Mouse (Mus musculus): Measurements from ENCODE around the gene Tarbp1. TPM values are rescaled to one million over a fixed set of nuclear protein-coding genes. Genes with fewer than 3 reads are reported as not detected.

The Tarbp1 gene
- polyA plus RNA-seq, 2 experiments: 3.3 to 8.2 TPM

DNA sequence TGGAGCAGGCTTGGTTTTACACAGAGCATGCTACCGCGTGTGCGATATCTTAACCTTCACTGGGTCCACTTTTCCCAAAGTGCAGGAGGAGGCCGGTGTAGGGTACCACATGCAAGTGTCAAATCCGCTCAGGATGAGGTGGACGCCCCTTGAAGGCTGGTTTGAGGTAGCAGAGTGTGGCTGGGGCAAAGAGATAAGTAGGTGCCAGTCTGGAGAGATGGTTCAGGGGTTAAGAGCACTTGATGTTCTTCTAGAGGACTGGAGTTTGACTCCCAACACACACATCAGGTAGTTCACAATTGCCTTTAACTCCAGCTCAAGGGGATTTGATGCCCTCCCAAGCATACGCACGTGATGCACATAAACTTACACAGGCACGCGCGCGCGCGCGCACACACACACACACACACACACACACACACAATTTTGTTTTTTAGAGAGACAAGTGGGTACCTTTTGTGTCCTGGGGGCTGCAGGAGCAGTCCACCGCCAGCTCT lies 1.0 kb downstream of the Tarbp1 start:
- Histone ChIP-seq H3K27me3 (ENCODE audit: control insufficient read depth, insufficient read depth, low read length) (no peaks in the 10 kb centered on the region; the same call in 1 of the 2 replicates), H3K4me1 (ENCODE audit: control insufficient read depth, insufficient read depth, low read length) (peaks cover 14% of the 10 kb centered on the region), H3K4me2 (replicated peaks; ENCODE audit: low read depth, low read length, severe bottlenecking) (peak overlapping the region; percentile 90), H3K27ac (replicated peaks; ENCODE audit: low read depth, low read length) (no peak overlapping the region), H3K36me3 (ENCODE audit: control insufficient read depth, insufficient read depth, low read length) (peaks cover 17% of the 10 kb centered on the region), H3K9ac (ENCODE audit: low read depth, low read length, severe bottlenecking) (peak overlapping the region; percentile 76), H3K4me3 (replicated peaks; ENCODE audit: low read length) (peak overlapping the region; percentile 91), H3K9me3 (ENCODE audit: control insufficient read depth, low read length) (no peaks in the 10 kb centered on the region)
- 18% methylated on average over 14 of the region's 16 CpGs for WGBS
- ATAC-seq (ENCODE audit: low FRiP score, low read depth): no peak
- TF ChIP-seq POLR2A (IDR thresholded peaks at IDR 0.05; ENCODE audit: borderline replicate concordance, extremely low read depth, insufficient read depth, insufficient read length): no peak
- no peak for DNase-seq (ENCODE audit: low spot score)

GRCm38 (mm10) chr8:126464071-126464470 lies 10.8 kb downstream of the Tarbp1 start:
- no peak for TF ChIP-seq POLR2A (IDR thresholded peaks at IDR 0.05; ENCODE audit: borderline replicate concordance, extremely low read depth, insufficient read depth, insufficient read length)
- Histone ChIP-seq H3K4me3 (replicated peaks; ENCODE audit: low read length) (no peak overlapping the region), H3K9ac (ENCODE audit: low read depth, low read length, severe bottlenecking) (no peak overlapping the region), H3K27ac (replicated peaks; ENCODE audit: low read depth, low read length) (no peak overlapping the region), H3K4me1 (ENCODE audit: control insufficient read depth, insufficient read depth, low read length) (no peaks in the 10 kb centered on the region), H3K9me3 (ENCODE audit: control insufficient read depth, low read length) (no peaks in the 10 kb centered on the region), H3K4me2 (replicated peaks; ENCODE audit: low read depth, low read length, severe bottlenecking) (no peak overlapping the region), H3K27me3 (ENCODE audit: control insufficient read depth, insufficient read depth, low read length) (no peaks in the 10 kb centered on the region), H3K36me3 (ENCODE audit: control insufficient read depth, insufficient read depth, low read length) (peaks cover 52% of the 10 kb centered on the region)
- WGBS: 83% methylated on average over 7 of the region's 7 CpGs
- no peak for ATAC-seq (ENCODE audit: low FRiP score, low read depth)
- DNase-seq (ENCODE audit: low spot score): no peak

GRCm38 (mm10) chr8:126461735-126462134 lies 13.1 kb downstream of the Tarbp1 start:
- WGBS: 78% methylated on average over 7 of the region's 7 CpGs
- Histone ChIP-seq H3K27me3 (ENCODE audit: control insufficient read depth, insufficient read depth, low read length) (no peaks in the 10 kb centered on the region), H3K4me2 (replicated peaks; ENCODE audit: low read depth, low read length, severe bottlenecking) (no peak overlapping the region), H3K9me3 (ENCODE audit: control insufficient read depth, low read length) (no peaks in the 10 kb centered on the region), H3K4me1 (ENCODE audit: control insufficient read depth, insufficient read depth, low read length) (no peaks in the 10 kb centered on the region), H3K9ac (ENCODE audit: low read depth, low read length, severe bottlenecking) (no peak overlapping the region), H3K27ac (replicated peaks; ENCODE audit: low read depth, low read length) (no peak overlapping the region), H3K4me3 (replicated peaks; ENCODE audit: low read length) (no peak overlapping the region), H3K36me3 (ENCODE audit: control insufficient read depth, insufficient read depth, low read length) (peaks cover 47% of the 10 kb centered on the region)
- ATAC-seq (ENCODE audit: low FRiP score, low read depth) (no peak), DNase-seq (ENCODE audit: low spot score) (no peak)
- TF ChIP-seq POLR2A (IDR thresholded peaks at IDR 0.05; ENCODE audit: borderline replicate concordance, extremely low read depth, insufficient read depth, insufficient read length): no peak

- 61% methylated on average over 3 of the region's 3 CpGs for WGBS
These were observed 14.6 kb downstream of the Tarbp1 start for GRCm38 (mm10) chr8:126460274-126460673.

DNA sequence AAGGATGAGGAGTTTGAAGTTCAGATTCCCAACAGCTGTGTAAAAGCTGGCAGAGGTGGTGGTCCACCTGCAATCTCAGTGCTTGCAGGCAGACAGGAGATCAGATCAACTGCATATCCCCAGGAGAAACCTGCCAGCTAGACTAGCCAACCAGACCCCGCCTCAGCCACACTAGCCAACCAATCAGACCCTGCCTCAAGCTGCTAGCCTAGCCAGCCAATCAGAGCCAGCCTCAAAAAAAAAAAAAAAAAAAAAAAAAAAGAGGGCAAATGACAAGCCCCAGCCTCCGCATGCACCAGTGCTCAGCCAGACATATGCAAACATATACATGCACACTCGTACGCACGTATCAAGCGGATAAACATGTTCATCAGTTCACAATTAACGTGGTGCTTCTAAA lies 19.5 kb downstream of the Tarbp1 start:
- Histone ChIP-seq H3K4me3 (replicated peaks; ENCODE audit: low read length) (no peak overlapping the region), H3K27me3 (ENCODE audit: control insufficient read depth, insufficient read depth, low read length) (no peaks in the 10 kb centered on the region), H3K27ac (replicated peaks; ENCODE audit: low read depth, low read length) (no peak overlapping the region), H3K9ac (ENCODE audit: low read depth, low read length, severe bottlenecking) (no peak overlapping the region), H3K36me3 (ENCODE audit: control insufficient read depth, insufficient read depth, low read length) (peaks cover 77% of the 10 kb centered on the region), H3K4me2 (replicated peaks; ENCODE audit: low read depth, low read length, severe bottlenecking) (no peak overlapping the region), H3K4me1 (ENCODE audit: control insufficient read depth, insufficient read depth, low read length) (no peaks in the 10 kb centered on the region), H3K9me3 (ENCODE audit: control insufficient read depth, low read length) (no peaks in the 10 kb centered on the region)
- no peak for TF ChIP-seq POLR2A (IDR thresholded peaks at IDR 0.05; ENCODE audit: borderline replicate concordance, extremely low read depth, insufficient read depth, insufficient read length)
- DNase-seq (ENCODE audit: low spot score) (no peak), ATAC-seq (ENCODE audit: low FRiP score, low read depth) (no peak)
- 76% methylated on average over 7 of the region's 7 CpGs for WGBS

More at GRCm38 (mm10) chr8:126460274-126460673, 14.6 kb downstream of the Tarbp1 start:
- no peak overlapping the region for H3K9ac ChIP-seq (ENCODE audit: low read depth, low read length, severe bottlenecking)
- H3K36me3 ChIP-seq (ENCODE audit: control insufficient read depth, insufficient read depth, low read length): peaks cover 51% of the 10 kb centered on the region
- H3K4me3 ChIP-seq (replicated peaks; ENCODE audit: low read length): no peak overlapping the region
- no peak overlapping the region for H3K27ac ChIP-seq (replicated peaks; ENCODE audit: low read depth, low read length)
- no peak for TF ChIP-seq POLR2A (IDR thresholded peaks at IDR 0.05; ENCODE audit: borderline replicate concordance, extremely low read depth, insufficient read depth, insufficient read length)
- H3K4me2 ChIP-seq (replicated peaks; ENCODE audit: low read depth, low read length, severe bottlenecking): no peak overlapping the region
- no peak for ATAC-seq (ENCODE audit: low FRiP score, low read depth)
- H3K4me1 ChIP-seq (ENCODE audit: control insufficient read depth, insufficient read depth, low read length): no peaks in the 10 kb centered on the region
- H3K27me3 ChIP-seq (ENCODE audit: control insufficient read depth, insufficient read depth, low read length): no peaks in the 10 kb centered on the region
- no peak for DNase-seq (ENCODE audit: low spot score)
- no peaks in the 10 kb centered on the region for H3K9me3 ChIP-seq (ENCODE audit: control insufficient read depth, low read length)

DNA sequence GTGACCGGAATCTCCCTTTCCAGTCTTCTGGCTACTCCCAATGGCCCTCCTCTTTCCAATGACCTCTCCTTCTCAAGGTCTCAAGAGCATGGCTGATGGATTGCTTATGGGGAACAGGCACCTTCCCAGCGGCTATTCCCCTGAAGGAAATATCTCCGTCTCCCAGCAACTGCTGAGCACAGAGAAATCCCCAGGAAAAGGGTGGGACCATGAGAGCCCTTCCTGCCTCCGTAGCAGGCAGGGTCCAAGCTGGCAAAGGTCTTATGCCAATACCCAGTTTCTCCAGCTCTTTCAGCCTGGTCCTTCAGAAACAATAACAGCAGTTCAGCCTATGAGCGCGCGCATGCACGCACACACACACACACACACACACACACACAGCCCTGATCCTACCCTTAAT lies 23.7 kb downstream of the Tarbp1 start:
- no peaks in the 10 kb centered on the region for H3K4me1 ChIP-seq (ENCODE audit: control insufficient read depth, insufficient read depth, low read length)
- DNase-seq (ENCODE audit: low spot score): no peak
- H3K9me3 ChIP-seq (ENCODE audit: control insufficient read depth, low read length): no peaks in the 10 kb centered on the region
- no peak overlapping the region for H3K9ac ChIP-seq (ENCODE audit: low read depth, low read length, severe bottlenecking)
- no peak overlapping the region for H3K4me2 ChIP-seq (replicated peaks; ENCODE audit: low read depth, low read length, severe bottlenecking)
- 96% methylated on average over 8 of the region's 8 CpGs for WGBS
- ATAC-seq (ENCODE audit: low FRiP score, low read depth): no peak
- no peak overlapping the region for H3K4me3 ChIP-seq (replicated peaks; ENCODE audit: low read length)
- no peaks in the 10 kb centered on the region for H3K27me3 ChIP-seq (ENCODE audit: control insufficient read depth, insufficient read depth, low read length)
- H3K27ac ChIP-seq (replicated peaks; ENCODE audit: low read depth, low read length): no peak overlapping the region
- TF ChIP-seq POLR2A (IDR thresholded peaks at IDR 0.05; ENCODE audit: borderline replicate concordance, extremely low read depth, insufficient read depth, insufficient read length): no peak
- peaks cover 81% of the 10 kb centered on the region for H3K36me3 ChIP-seq (ENCODE audit: control insufficient read depth, insufficient read depth, low read length)

Measured in limb, embryonic 14.5 days (tissue).